Mouse (Mus musculus): ENCODE data around the gene Ifna1. TPM values are rescaled to one million over a fixed set of nuclear protein-coding genes. Genes with fewer than 3 reads are reported as not detected.
"Not testable (repeated sequence)": the region's sequence is repeated elsewhere in the genome, so short reads cannot be mapped to it uniquely, and the experiment has no call there.

Ifna1 gene
- not detected for total RNA-seq (2021)

DNA sequence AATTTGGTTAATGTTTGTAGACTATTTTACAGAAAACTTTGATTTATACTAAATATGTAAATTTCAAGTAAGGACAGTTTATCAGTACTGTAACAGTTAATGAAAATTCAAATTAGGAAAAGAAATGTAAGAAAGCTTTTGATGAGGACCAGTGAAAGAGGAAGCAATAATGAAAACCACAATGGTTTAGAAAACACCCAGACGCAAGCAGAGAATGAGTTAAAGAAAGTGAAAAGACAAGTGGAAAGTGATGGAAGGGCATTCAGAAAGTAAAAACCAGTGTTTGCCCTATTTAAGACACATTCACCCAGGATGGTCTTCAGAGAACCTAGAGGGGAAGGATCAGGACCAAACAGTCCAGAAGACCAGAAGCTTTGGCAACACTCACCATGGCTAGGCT lies at the start of gene Ifna1:
TSS of gene Ifna1 (plus strand) at position 390 of the 400 bp plus-strand sequence.
- intact Hi-C loops (cut with DNase I) = no loop called here
- DNase-seq (ENCODE audit: low spot score) = no peak

DNA sequence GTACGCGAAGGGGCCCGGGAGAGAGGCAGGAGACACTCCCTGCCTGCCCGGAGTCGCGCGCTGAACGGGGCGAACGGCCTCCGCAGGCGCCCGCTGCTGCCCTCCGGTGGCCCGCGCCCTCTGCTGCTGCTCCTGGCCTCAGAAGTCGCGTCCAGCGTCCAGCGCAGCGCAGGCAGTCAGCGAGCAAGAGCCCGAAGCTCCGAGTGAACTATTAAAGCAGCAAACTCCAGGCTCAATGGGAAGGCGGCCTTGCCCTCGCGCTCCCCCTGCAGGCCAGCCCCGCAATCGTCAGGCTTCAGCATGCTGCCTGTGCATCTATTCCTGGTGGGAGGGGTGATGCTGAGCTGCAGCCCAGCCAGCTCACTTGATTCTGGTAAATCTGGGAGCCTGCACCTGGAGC lies 46.9 kb upstream of the Ifna1 start, which contains the start of gene Gm13287:
TSS of gene Gm13287 (plus strand) at position 301 of the 400 bp plus-strand sequence.
- intact Hi-C loops (cut with DNase I) = not testable (repeated sequence)

DNA sequence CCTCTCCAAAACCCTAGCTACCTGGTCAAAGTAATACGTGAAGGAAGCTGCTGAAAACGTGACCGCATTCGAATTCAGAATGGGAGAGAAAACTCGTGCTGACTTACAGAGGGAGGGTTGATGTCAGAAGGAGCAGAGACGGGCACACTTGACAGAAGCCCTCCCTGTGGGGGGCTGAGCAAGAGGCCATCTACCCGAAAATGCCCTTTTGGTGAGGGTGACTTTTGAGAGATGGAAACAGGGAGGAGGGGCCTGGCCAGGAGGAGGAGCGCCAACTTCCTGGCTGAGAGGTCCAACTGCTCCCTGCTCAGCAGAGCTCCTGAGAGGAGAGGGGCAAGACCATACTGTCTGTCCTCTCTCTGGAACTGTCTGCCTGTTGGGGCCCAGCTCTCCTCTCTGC lies 44.7 kb upstream of the Ifna1 start, which contains the start of gene Gm13288:
TSS of gene Gm13288 (plus strand) at position 301 of the 400 bp plus-strand sequence.
- DNase-seq (ENCODE audit: low spot score); intact Hi-C loops (cut with DNase I): not testable (repeated sequence)

More for the DNA sequence above, 46.9 kb upstream of the Ifna1 start, which contains the start of gene Gm13287:
- DNase-seq (ENCODE audit: low spot score) = not testable (repeated sequence)

DNA sequence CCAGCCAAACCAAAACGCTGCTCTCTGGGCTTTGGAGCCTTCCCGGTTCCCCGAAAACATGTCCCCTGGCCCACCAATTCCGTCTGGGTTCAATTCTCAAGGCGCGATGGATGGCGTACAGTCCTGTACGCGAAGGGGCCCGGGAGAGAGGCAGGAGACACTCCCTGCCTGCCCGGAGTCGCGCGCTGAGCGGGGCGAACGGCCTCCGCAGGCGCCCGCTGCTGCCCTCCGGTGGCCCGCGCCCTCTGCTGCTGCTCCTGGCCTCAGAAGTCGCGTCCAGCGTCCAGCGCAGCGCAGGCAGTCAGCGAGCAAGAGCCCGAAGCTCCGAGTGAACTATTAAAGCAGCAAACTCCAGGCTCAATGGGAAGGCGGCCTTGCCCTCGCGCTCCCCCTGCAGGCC lies 44.1 kb upstream of the Ifna1 start:
- DNase-seq (ENCODE audit: low spot score) = peak; percentile 21

DNA sequence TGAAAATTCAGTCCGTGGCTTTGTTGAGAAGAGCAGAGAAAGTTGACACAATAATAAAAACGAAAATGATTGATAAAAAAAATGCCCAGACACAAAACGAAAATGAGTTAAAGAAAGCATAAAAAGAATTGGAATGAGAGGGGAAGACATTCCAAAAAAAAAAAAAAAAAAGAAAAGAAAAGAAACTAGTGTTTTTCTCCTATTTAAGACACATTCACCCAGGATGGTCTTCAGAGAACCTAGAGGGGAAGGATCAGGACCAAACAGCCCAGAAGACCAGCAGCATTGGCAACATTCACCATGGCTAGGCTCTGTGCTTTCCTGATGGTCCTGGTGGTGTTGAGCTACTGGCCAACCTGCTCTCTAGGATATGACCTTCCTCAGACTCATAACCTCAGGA lies 34.0 kb upstream of the Ifna1 start, which contains the start of gene Ifna7:
TSS of gene Ifna7 (plus strand) at position 301 of the 400 bp plus-strand sequence.
- DNase-seq (ENCODE audit: low spot score) = no peak
- intact Hi-C loops (cut with DNase I) = no loop called here

More for the DNA sequence above, 44.1 kb upstream of the Ifna1 start:
- intact Hi-C loops (cut with DNase I) = not testable (repeated sequence)

DNA sequence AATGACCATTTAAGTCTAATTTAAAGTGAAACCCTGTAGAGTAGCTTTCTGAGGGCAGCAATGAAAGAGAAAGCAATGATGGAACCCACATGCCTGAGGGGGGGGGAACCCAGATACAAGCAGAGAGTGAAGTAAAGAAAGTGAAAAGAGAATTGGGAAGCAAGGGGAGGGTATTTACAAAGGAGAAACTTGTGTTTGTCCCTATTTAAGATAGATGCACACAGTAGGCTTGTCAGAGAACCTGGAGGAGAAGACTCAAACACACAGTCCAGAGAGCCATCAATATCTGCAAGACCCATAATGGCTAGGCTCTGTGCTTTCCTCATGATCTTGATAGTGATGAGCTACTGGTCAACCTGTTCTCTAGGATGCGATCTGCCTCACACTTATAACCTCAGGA lies 30.2 kb upstream of the Ifna1 start, which contains the start of gene Ifna11:
TSS of gene Ifna11 (plus strand) at position 301 of the 400 bp plus-strand sequence.
- intact Hi-C loops (cut with DNase I) = loop anchor here (5.0 kb wide), 1 partner anchor 137 kb away; the partner anchor contains the start of gene Ifna2
- DNase-seq (ENCODE audit: low spot score) = no peak

DNA sequence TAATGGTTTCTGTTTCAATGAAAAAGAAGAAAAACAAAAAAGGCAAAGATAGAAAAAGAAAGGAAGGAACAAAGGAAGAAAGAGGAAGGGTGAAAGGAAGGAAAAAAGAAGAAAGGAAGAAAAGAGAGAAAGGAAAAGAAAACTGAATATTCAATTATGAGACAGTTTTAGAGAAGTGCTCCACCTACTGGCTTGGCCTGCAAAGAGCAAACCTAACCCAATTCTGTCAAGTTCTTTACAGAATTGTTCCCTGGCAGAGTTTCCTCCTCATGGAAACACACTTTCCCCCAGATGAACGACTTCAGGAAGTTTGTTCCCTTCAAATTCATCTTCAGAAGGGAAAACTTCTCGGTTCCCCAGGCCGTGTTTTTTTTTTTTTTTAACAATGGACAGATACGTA lies 26.9 kb upstream of the Ifna1 start:
- DNase-seq (ENCODE audit: low spot score) = no peak
- intact Hi-C loops (cut with DNase I) = loop anchor here (5.0 kb wide), 1 partner anchor 141 kb away; the partner anchor contains the start of gene Ifna2

DNA sequence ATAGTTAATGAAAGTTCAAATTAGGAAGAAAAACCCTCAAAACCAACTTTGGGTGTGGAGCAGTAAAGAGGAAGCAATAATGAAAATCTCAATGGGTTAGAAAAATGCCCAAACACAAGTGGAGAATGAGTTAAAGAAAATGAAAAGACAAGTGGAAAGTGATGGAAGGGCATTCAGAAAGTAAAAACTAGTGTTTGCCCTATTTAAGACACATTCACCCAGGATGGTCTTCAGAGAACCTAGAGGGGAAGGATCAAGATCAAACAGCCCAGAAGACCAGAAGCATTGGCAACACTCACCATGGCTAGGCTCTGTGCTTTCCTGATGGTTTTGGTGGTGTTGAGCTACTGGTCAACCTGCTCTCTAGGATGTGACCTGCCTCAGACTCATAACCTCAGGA lies 22.8 kb upstream of the Ifna1 start, which contains the start of gene Ifna6:
TSS of gene Ifna6 (plus strand) at position 301 of the 400 bp plus-strand sequence.
- DNase-seq (ENCODE audit: low spot score); intact Hi-C loops (cut with DNase I): not testable (repeated sequence)

DNA sequence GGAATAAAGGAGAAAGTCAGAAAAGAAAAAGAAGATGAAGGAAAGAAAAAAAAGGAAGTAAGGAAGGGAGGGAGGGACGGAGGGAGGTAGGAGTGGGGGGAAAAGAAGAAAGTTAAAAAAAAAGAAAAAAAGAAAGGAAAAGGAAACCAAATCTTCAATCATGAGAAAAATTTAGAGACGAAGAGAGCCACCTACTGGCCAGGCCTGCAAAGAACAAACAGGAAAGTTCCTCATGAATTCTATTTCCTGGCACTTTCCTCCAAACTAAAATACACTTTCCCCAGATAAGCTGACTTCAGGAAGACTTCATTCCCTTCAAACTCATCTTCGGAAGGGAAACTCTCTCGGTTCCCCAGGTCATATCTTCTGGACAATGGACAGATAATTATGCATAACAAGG lies 19.4 kb upstream of the Ifna1 start:
- DNase-seq (ENCODE audit: low spot score) = no peak
- intact Hi-C loops (cut with DNase I) = no loop called here

DNA sequence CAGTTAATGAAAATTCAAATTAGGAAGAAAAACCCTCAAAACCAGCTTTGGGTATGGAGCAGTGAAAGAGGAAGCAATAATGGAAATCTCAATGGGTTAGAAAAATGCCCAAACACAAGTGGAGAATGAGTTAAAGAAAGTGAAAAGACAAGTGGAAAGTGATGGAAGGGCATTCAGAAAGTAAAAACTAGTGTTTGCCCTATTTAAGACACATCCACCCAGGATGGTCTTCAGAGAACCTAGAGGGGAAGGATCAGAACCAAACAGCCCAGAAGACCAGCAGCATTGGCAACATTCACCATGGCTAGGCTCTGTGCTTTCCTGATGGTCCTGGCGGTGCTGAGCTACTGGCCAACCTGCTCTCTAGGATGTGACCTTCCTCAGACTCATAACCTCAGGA lies 14.7 kb upstream of the Ifna1 start, which contains the start of gene Ifna5:
TSS of gene Ifna5 (plus strand) at position 301 of the 400 bp plus-strand sequence.
- DNase-seq (ENCODE audit: low spot score); intact Hi-C loops (cut with DNase I): not testable (repeated sequence)

DNA sequence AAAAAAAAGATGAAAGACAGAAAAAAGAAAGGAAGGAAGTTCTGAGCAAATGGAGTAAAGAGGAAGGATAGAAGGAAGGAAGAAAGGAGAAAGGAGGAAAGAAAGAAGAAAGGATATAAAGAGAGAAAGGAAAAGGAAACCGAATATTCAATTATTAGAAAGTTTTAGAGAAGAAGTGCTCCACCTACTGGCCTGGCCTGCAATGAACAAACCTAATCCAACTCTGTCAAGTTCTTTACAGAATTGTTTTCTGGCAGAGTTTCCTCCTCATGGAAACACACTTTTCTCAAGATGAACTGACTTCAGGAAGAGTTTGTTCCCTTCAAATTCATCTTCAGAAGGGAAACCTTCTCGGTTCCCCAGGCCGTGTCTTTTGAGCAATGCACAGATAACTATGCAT lies 11.1 kb upstream of the Ifna1 start:
- no peak for DNase-seq (ENCODE audit: low spot score)

DNA sequence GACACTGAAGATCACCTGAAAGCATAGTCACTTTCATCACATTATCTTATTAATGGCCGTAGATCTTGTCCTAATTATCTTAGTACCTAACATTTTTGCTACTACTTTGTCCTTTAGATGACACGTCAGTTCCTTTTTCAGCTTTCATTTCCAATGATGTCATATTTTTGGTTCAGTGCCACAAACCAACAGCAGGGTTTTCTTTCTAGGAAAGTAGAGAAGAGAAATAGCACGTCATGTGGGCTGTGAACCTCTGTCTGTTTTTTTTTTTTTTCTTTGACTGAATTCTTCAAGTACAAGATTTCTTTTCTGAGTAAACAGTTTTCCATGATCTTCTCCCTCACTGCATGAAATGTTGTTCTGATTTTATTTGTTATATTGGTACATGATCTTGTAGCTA lies 9.8 kb upstream of the Ifna1 start:
- intact Hi-C loops (cut with DNase I) = no loop called here

More for the DNA sequence above, 11.1 kb upstream of the Ifna1 start:
- intact Hi-C loops (cut with DNase I) = no loop called here

DNA sequence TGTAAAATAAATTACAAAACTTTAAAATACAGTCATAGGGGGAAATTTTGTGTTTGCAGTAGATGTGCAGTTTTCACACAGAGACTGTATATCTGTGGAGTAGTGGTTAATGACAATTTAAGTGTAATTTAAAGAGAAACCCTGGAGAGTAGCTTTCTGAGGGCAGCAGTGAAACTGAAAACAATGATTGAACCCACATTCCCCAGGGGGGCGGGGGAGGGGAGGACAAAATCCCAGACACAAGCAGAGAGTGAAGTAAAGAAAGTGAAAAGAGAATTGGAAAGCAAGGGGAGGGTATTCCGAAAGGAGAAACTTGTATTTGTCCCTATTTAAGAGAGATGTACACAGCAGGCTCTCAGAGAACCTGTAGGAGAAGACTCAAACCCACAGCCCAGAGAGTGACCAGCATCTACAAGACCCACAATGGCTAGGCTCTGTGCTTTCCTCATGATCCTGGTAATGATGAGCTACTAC lies 8.4 kb upstream of the Ifna1 start, which contains the start of gene Ifna4:
TSS of gene Ifna4 (plus strand) at position 424 of the 474 bp plus-strand sequence.
- intact Hi-C loops (cut with DNase I) = no loop called here
- no peak for DNase-seq (ENCODE audit: low spot score)

More for the DNA sequence above, 9.8 kb upstream of the Ifna1 start:
- no peak for DNase-seq (ENCODE audit: low spot score)

DNA sequence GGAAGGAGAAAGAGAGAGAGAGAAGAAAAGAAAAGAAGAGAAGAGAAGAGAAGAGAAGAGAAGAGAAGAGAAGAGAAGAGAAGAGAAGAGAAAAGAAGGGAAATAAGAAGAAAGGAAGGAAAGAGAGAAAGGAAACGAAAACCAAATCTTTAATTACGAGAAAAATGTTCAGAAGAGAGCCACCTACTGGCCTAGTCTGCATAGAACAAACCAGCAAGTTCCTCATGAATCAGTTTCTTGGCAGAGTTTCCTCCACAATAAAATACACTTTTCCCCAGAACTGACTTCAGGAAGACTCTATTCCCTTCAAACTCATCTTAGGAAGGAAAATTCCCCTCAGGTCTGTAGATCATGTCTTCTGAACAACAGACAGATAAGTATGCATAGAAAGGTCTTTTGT lies 4.6 kb upstream of the Ifna1 start:
- no peak for DNase-seq (ENCODE audit: low spot score)

DNA sequence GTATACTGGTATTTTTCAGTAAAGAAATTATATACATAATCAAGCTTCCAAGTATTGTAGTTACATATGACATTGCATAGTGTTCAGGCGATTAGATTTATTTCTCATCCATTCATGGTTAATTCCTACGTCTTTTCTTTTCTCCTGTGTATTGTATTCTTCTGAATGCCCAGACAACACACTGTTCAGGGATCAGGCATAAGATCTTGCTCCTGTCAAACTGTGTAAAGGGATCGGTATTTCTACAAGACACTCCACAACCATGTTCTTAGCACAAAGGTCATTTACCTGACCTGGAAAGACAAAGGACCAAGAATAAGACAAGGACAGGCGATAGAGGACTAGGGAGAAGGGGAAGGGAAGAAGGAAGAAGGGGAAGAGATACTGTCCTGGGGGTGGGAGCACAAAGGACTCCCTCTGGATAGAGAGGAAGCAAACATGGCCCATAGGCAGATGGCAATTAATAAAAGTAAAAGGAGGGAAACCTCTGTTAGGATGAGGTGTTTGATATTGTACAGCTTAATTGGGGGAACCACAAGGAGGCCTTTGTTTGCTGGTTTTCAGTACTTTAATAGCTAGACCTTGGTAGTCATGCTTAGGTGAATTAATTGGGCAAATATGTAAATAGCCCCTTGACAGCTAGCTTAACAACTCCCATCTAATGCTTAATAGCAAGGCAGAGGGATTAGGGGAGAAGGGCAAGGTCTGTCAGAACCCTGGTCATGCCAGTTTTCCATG lies 1.3 kb downstream of the Ifna1 start:
- no peak for DNase-seq (ENCODE audit: low spot score)
- intact Hi-C loops (cut with DNase I) = no loop called here

More for the DNA sequence above, 4.6 kb upstream of the Ifna1 start:
- intact Hi-C loops (cut with DNase I) = no loop called here

DNA sequence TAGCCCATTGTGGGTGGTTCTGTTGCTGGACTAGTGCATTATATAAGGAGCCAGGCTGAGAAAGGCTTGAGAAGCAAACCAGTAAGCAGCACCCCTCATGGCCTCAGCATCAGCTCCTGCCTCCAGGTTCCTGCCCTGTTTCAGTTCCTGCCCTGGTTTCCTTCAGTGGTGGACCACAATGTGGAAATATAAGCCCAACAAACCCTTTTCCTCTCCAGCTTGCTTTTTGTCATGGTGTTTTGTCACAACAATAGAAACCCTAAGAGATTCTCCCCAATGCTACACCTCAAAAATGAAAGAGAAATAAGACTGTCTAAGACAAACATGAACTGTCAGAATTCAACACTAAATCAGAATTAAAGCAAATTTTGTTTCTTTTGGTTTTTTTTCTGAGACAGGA lies 9.3 kb downstream of the Ifna1 start:
- no peak for DNase-seq (ENCODE audit: low spot score)
- intact Hi-C loops (cut with DNase I) = no loop called here

DNA sequence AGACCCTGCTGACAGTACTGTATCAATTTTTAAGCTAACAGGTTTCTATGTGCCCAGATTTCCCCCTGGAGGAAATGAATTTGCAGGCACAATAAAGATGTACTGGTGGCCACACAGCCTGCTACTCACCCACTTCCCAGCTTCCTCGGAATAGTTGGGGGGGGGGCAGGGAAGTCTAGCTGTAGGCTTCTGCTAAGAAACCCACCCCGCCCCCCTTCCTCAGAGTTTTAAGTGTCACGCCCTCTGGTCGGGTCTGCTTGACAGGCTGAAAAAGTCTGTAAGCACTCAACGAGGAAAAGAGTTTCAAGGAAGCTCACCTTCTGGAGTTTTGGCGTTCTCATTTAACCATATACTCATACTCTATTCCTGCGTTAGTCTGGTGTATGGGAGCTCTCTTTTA lies 13.4 kb downstream of the Ifna1 start:
- intact Hi-C loops (cut with DNase I) = no loop called here
- no peak for DNase-seq (ENCODE audit: low spot score)

DNA sequence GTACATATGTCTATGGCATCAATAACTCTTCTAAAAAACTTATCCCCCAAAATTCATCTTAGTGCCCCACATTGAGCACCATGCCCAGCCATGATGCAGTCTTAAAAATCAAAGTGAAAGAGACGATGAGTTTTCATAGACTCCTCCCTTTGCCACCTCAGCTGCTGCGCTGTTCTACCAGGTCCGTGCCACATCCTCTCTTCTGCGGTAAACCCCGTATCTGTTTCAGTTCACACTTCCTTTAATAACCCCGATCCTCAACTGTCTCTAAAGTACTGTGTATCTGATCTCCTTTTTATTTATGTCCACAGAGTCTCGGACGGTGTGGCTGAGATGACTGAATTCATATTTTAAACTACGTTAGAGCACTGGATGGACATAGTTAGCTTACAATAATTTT lies 14.7 kb downstream of the Ifna1 start:
- intact Hi-C loops (cut with DNase I) = no loop called here
- DNase-seq (ENCODE audit: low spot score) = no peak

DNA sequence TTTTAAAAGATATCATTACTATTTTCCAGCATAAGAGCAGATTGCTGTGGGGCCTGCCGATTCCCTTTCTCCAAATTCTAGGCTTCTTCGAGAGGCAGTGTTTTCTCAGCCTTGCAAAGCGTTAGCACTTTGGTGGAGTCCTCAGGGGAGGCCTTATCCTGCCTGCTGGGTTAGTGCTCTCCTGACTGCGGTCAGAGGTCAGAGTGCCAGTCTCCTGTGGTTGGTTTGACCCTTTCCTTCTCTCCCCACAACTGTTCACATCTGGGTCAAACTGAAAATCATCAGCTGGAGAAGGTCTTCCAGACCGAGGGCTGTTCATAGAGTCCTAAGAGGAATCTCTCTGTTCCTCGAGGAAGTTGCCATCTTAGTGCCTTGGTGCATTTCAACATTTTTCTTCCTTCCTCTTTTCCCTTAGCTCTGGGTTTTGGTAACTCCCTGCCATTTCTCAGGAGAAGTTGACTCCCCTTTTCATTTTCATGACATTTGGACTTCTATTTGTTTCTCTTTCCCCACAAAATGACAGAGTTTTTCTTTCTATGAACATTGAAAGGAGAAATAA lies 15.2 kb downstream of the Ifna1 start:
- intact Hi-C loops (cut with DNase I) = no loop called here
- no peak for DNase-seq (ENCODE audit: low spot score)

DNA sequence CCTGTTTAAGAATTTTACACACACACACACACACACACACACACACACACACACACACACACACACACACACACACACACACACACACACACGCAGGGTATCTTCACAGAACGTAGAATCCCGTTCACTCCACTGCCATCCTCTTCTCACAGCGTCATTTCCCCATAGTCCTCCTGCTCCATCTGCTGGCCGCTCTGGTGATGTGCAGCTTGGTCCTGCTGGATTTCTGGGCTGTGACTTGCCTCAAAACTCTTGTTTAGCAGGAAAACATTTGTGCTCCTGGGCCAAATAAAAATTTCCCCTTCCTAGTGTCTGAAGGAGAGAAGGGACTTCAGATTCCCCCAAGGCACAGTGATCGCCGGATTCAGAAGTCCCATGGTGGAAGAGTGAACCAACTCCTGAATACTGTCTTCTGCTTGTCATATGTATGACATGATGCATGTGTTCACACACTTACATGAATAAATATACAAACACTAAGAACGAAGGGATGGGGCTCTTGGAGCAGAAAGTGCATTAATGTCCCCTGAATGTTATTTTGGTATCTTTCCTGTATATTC lies 17.6 kb downstream of the Ifna1 start:
- DNase-seq (ENCODE audit: low spot score) = peak; percentile 35
- intact Hi-C loops (cut with DNase I) = no loop called here
